Mouse (Mus musculus) right cerebral cortex, postnatal 4 days (tissue): ENCODE data around the gene Lrrc55.

Experiments used
- DNase-seq: peaks from one replicate; pipeline ENCODE4 v3.0.0-alpha.2; 2022

Lrrc55 gene

DNA sequence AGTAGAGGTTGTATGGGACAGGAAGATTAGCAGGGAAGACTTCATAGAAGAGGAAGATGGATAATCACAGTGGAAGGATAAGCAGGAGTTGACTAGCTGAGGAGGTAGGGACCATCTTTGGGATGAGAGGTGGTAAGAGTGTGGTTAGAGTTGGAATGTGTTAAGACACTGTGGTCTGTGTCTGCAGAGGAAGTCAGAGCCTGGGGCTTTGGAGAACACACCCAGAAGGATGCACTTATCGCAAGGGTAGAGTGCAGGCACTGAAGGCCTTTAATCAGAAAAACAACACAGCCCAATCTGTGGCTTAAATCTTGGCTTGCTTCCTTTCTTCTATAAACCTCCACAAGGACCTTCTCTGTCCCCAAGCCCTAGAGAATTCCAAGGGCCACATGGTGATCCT is 28.7 kb downstream of the Lrrc55 start:
- no peak for DNase-seq

DNA sequence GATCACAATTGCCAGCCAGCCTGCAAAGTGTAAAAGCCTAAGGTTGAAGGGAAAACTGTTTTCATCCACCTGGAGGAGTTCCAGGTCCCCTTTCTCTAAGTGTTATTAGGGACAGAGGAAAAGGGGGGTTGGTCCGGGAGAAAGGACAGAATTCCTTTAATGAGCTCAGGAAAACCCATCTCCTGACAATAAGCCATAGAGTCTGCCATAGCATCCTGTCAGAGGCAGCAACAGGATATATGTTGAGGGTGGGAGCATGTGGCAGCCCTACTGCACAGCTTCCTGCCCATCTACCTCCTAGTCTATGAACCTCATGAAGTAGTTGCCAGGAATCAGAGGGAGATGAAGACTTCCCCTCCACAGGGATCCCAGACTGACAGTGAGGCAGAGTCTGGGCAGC is 29.4 kb downstream of the Lrrc55 start:
- DNase-seq: no peak

DNA sequence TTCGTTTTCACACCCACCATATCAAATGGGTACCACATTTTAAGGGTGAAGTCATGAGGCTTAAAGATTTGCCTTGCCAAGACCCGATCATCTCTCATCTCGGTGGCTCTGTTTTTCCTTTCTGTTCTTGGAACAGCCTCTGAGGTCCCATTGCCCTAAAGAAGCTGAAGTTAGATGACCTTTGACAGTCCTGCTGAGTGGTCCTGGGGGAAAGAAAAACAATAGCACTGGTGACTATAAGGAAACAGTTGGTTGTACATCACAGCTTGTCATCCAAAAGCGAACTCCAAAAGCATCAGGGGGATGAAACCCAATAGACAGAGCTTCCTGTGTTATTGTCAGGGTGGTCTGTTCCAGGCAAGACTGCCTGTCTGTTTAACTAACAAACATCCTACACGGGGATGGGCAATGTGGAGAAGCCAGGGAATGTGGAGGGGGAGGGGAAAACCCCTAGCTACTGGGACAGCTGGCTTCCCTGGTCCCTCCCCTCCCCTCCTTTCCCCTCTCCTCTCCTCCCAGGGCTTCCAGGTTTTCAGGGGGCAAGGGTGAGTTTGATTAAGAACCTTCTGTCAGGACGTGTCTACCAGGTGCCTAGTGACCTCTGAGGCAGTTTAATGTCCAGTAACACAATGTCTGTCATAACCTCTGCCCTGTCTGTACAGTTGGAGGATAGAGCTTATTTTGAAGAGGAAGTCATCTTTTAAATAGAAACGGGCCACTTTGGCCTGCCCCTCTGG is 33.5 kb downstream of the Lrrc55 start:
- no peak for DNase-seq

DNA sequence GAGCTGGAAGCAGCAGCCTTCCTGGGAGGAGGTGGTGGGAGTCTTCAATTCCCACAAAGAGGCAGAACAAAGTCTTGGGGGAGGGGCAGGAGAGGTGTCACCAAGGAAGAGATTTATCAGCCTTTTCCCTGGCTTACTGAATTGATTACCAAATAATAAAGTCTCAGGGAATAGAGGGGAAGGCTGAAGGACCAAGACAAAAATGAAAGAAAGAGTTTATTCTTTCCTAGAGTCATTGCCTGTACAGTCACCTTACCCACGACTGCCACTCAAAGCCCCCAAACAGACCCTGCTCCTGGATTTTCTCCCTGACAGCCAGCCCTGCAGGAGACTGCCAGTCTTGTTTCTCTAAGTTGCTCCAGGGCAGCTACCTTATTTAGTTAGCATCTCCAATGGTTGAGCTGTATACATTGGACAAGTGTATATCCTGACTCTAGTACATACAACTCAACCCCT is 35.3 kb downstream of the Lrrc55 start:
- DNase-seq: no peak

DNA sequence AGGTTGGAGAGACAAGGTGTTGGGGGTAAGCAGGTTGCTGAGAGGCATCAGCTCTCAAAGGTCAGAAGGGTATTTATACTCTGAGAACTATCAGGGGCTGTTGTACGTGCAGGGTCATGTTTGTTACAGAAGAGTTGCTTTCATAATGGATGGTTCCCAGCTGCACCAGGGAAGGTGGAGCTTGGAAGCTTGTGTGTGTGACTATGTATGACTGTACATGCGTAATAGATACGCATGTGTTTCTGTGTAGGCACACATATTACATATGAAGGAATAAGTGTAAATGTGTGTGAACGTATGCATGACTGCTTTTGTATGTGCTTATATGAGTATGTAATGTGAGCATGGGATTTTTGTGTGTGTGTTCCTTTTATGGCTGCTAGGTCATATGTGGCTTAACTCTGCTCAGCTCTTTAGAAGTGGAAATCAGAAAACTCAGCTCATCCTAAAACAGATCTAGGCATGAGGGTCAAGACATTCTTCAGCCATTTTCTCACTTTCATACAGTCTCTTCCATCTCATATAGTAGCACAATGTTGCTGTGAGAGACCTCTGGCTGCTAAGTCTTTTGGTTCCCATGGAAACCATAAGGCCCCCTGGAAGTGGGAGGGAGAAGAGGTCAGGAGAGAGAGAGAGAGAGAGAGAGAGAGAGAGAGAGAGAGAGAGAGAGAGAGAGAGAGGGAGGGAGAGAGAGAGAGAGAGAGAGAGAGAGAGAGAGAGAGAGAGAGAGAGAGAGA is 35.9 kb downstream of the Lrrc55 start:
- no peak for DNase-seq

DNA sequence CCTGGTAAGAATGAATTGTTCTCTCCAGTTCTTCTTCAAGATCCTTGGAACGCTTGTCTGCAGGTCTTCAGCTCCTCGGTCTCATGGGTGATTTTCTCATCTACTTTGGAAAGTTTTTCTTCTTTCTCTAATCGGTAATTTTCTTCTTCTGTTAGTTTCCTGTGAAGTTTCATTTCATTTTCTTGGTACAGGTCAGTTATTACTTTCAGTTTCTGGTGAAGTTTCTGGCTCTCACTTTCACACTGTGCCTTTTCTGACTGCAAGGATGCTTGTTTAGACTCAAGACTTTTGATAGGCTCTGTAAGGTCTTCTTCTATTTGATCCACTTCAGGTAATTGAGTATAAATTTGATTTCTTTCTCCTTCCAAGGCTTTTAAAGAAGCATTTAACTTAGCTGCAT is 39.6 kb downstream of the Lrrc55 start:
- DNase-seq: no peak

DNA sequence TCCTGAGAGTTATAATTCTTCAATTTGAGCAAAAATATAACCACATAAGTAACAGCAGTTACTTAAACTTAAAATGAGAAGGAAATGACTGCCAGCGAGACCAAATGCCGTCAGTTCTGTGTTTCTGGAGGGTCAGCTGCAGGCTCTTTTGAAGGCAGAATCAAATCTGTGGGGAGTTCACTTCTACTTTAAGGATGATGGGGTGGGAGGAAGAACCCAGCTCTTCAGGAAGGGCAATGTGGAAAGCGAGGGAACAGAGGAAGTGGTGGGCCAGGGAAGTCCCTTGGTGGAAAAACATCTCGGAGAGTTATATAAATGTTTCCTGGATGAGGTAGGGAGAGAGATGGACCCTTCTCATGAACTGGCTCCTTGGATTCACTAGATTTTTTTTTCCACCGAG is 40.9 kb downstream of the Lrrc55 start:
- no peak for DNase-seq

DNA sequence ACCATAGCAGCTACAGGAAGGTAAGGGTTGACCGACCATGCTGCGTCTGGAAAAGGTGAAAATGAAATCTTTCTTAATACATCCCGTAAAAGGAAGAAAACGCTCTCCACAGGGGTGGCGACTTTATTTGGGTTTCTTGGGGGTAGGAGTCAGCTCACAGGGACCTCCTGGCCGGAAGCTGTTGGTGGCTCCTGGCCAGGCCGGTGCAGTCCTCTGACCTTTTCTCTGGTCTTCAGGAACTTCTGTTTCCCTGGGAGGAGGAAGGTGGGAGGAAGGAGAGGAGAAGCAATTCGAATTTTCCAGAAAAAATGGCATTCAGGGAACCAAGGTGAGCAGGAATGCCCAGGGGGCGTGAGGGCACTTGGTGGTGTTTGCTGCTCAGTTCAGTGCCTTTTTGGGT is 41.7 kb downstream of the Lrrc55 start:
- no peak for DNase-seq

DNA sequence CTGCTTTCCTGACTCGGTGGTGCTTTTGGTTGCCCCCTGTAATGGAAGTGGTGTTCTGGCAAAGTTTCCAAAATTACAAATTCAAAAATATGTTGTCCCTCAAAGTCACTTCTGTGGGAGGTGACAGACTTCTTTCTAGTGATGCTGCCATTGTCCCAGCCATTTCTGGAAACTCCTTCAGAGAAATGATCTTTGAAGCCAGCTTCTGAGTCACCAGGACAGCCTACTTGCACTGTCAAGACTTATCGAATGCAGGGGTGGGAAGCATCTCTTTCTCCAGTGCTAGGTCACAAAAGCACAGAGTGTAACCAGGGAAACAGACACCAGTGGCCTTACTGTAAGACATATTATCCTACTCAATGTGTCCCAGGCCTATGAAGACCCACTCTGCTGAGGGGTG is 45.8 kb downstream of the Lrrc55 start:
- DNase-seq: no peak

DNA sequence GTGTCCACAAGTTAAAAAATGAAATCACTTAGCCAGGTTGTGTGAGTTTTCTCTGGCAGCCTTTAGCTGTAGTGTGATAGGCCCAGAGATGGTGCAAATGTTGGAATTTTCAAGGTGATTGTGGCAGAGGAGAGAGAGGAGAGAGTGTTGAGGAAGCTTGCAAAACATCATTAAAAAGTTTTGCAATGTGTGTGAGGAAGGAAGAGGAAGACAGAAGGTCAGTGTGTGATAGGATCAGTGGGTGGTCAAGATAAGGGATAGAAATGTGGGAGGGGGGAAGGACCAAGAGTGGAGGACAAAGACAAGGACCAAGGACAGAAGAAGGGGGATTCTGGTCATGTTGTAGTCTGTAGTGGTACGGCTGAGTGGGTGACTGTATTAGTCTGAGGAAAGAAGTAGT is 46.6 kb downstream of the Lrrc55 start:
- no peak for DNase-seq

DNA sequence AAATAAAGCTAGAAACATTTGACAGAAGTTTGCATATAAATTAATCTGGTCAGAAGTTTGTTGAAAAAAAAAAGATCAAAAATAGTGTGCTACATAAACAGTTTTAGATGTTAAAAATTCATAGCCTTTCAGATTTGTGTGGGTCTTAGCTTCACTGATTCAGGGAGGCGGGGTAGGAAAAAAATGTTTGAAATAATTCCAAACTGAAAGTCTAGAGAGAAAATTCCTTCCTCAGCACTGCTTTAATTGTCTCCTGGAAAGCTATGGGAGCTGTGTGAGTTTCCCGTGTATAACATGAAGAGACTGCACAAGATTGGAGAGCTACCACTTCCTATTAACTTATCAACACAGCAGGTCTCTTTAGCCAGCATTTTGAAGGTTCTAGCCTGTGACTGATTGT is 49.5 kb downstream of the Lrrc55 start:
- no peak for DNase-seq

DNA sequence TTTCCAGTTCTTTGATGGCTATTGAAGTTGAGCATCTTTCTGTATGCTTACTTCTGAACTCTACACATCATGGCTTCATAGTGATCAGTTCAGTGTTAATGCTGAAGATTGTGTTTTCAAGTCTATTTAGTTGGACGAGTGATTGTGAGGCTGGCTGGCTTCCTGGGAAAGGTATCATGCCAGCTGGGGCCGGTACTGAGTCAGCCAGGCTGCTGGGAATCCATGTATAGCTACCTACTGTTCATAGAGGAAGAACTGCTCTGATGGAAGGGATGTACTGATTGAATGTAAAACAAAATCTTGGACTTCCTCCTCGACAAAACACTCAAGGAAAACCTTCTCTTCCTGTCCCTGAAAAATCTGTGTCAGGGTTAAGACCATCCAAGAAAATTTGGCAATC is 51.7 kb downstream of the Lrrc55 start:
- DNase-seq: no peak

DNA sequence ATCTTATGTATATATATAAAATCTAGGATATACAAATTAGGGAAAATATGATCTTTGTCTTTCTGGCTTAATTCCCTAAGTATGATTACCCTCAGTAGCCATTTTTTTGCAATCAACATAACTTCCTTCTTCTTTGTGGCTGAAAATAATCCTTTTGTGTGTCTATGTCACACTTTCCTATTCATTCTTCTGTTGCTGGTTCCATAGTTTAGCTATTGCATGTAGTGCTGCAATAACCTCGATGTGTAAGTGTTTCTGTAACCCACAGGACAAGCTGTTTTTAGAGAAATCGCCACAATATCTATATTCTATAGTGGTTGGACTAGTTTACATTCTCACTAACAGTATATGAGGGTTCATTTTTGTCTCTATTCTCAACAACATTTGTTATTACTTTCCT is 52.1 kb downstream of the Lrrc55 start:
- no peak for DNase-seq

DNA sequence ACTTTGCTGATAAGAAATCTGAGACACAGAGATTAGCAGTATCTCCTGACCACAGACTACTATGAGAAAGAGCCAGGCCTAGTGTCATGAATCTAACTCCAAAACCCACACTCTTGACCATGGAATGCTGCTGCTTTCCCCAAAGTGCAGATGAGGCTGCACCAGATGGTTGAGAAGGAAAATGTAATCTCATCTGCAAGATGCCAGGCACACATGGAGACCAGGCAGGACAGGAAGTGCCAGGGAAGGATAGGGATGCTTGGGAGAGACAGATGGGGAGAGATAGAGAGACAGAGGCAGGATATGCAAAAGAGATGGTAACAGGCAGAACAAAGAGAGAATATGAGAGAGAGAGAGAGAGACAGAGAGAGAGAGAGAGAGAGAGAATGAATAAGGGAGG is 56.2 kb downstream of the Lrrc55 start:
- no peak for DNase-seq

DNA sequence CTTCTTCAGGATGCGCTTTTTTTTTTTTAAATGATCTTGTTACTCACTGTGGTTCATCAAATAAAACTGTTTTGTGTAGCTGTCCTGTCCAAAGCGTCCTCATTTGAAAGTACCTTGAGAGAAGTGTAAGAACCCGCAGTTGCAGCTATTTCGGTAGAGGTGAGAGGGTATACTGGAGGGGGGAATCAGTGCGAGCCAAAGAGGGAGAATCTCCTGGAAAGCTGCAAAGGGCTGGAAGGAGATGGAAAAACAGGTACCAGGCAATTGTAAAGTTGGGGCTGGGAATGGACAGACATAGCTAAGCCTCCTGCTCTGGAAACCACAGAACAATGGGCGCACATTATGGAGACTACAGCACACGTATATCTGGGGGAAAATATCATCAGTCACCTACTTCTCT is 57.2 kb downstream of the Lrrc55 start:
- DNase-seq: no peak

DNA sequence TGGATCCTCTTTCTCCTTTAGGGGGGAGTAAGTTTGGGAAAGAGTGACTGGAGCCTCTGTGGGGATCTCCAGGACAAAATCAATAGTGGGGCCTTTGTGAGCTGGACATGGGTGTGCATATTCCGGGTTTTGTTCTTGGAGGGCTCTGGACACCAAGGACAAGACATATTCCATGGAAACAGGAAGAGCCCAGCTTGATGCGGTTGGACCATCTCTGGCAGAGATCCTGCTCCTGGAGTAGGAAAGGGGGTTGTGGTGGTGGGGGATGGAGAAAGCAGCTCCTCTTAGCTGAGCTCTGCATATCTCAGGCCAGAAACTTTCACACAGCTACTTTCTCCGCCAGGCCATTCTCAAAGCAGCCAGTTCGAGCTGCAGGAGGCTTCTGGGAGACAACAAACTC is 57.6 kb downstream of the Lrrc55 start:
- no peak for DNase-seq

DNA sequence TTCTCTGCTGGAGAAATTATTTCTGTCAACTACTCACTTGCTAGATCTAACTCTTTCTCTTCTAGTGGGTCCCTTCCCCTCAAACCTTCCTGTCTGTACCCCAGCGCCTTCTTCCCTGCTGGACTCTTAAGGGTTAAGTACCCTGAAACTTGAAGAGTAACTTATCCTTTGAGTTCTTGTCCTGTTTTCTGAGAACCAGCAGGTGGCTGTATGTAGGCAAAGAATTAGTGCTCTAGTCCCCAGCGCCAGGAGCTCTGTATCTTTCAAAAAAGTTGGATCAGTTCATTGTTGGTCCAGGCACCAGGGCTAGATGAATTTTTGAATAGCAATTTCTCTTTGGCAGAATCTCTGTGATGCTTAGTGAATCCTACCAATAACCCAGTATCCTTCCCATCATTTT is 58.9 kb downstream of the Lrrc55 start:
- DNase-seq: no peak

DNA sequence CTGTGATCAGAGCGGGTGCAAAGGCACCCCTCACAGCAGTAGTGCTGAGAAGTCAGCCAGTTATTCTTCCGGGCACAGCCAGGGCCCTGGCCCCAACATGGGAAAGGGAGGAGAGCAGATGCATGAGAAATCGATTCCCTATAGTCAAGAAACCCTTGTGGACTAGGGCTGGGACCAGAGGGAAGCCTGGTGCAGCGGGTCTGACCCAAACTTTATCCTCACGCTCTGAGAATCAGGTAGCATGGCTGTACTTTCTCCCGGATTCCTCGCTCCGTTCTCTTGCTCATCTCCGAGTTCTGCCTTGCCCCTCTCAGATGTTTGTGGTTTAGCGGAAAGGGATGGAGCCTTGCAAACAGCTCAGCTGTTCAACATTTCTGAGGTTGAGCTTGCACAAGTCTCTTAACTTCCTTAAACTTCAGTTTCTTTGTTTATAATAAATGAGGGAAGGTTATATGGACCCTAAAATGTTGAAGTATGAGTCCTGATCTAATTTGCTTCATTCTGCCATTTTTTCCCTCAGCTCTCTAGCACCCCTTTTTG is 59.3 kb downstream of the Lrrc55 start:
- DNase-seq: no peak

DNA sequence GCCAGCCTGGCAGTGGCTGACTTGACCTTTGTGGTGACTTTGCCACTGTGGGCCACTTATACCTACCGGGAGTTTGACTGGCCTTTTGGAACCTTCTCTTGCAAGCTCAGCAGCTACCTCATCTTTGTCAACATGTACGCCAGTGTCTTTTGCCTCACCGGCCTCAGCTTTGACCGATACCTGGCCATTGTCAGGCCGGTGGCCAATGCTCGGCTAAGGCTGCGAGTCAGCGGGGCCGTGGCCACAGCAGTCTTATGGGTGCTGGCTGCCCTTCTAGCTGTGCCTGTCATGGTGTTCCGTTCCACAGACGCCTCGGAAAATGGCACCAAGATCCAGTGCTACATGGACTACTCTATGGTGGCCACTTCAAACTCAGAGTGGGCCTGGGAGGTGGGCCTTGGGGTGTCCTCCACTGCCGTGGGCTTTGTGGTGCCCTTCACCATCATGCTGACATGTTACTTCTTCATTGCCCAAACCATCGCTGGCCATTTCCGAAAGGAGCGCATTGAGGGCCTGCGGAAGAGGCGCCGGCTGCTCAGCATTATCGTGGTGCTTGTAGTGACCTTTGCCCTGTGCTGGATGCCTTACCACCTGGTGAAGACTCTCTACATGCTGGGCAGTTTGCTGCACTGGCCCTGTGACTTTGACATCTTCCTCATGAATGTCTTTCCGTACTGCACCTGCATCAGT is 60.0 kb downstream of the Lrrc55 start:
- no peak for DNase-seq

DNA sequence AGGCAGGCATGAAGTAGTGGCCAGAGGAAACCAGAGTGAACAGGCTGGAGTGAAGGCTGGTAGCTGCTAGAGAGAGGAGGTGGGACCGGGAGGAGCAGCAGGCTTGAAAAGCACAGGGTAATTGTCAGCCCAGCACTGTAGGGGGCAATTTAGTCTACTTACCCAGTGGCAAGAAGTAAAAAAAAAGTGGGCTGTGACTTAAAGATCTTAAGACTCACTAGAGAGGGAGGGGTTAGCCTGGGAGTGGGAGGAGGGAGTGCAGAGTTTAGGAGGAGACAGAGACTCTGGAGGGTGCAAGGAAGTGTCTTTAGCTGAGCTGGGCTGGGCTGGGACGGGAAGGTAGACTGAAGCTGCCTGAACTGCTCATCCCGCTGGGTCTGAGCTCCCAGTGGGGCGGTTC is 60.9 kb downstream of the Lrrc55 start, which contains the start of gene Aplnr:
Gene Aplnr (plus strand): TSS at position 137 of the 400 bp plus-strand sequence.
- DNase-seq: no peak

DNA sequence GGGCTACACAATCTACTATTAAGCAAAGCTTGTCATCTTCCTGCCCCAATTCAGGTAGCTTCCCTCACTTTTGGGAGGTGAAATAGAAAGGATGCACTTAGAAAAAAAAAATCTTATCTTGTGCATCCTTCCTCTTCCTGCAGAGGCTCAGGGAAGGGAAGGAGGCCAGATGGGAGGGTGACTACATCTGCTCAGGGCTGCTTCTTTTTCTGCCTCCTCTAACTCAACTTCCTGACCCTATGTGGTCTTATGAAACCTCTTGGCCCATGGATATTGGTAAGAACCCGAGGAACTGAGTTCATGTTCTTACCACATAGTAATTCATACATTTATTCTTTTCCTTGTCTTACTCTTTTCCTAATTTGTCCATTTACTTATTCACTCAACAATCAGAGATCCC is 61.9 kb downstream of the Lrrc55 start:
- DNase-seq: no peak

DNA sequence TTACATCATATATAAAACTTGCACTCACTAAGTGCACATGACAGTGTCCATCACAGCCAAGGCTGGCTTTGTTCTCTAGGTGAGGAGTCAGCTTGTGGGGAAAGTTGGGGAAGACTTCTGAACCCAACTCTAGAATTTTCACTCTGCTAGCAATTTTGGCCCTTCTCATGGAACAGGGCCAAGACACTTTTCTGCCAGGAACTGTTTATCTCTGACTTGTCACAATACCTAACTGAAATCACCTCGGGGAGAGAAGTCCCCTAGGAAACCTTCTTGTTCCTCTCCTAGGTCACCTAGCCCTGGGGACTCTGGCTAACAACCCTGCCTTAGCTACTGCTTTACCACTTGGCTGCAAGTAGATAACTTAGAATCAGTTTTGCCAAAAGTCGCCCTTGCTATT is 64.8 kb downstream of the Lrrc55 start:
- no peak for DNase-seq

DNA sequence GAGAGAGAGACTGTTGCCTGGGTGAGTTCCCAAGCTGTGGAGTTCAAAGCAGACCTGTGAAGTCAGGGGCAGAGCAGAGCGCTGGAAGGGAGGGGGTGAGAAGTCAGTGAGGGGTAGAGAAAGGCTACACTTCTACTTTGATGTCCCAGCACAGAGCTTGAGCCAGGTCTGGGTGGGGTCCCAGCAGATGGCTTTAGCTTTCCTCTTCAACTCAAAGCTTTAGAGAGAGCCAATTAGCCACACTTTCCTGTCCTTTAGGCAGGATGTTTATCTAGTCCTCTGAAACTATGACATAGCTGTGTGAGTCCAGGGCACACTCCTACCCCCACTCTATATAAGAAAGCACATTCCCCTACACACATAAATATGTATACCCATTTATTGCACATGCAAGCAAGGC is 65.3 kb downstream of the Lrrc55 start:
- no peak for DNase-seq

DNA sequence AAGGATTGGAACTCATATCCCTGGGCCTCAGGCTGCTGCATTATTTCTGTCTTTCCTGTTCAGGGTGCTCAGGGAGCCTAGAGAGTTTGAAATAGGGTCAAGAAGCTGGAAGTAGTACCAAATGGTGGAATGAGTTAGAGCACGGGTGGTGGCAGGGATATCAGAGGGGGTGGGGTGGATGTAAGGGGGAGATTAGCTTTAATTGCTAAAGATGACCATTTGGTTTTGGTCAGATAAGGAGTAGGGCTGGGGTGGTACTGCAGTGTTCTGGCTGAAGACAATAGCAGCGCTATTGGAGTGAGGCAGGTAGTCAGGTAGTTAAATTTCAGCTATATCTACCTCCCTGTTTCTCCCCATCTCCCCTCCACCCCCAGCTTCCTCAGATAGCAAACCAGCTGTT is 65.8 kb downstream of the Lrrc55 start:
- DNase-seq: no peak
